Mouse (Mus musculus) testis, postnatal 14 days (tissue): ENCODE results near the gene Fbxl21.
A peak's percentile ranks its signal among the peaks of the same experiment; 100 is the strongest.

Source experiments
- DNase-seq: peaks from one replicate; pipeline ENCODE4 v3.0.0; 2021; ENCODE audit warnings: low spot score

The Fbxl21 gene

GRCm38 (mm10) chr13:56535570-56535969, 13.3 kb downstream of the Fbxl21 start:
- no peak for DNase-seq

GRCm38 (mm10) chr13:56537026-56537425, 14.8 kb downstream of the Fbxl21 start:
- DNase-seq, result no peak

- no peak for DNase-seq
Measured at GRCm38 (mm10) chr13:56539846-56540245, 17.6 kb downstream of the Fbxl21 start.

GRCm38 (mm10) chr13:56543805-56544204, 21.5 kb downstream of the Fbxl21 start:
- no peak for DNase-seq

- no peak for DNase-seq
Measured at GRCm38 (mm10) chr13:56544956-56545355, 22.7 kb downstream of the Fbxl21 start.

GRCm38 (mm10) chr13:56548401-56548800, 26.1 kb downstream of the Fbxl21 start, which contains the start of gene Lect2:
Gene Lect2 (minus strand): TSS chr13:56548502.
- DNase-seq, result no peak

GRCm38 (mm10) chr13:56549364-56549763, 27.1 kb downstream of the Fbxl21 start:
- DNase-seq, result no peak

GRCm38 (mm10) chr13:56550574-56550973, 28.3 kb downstream of the Fbxl21 start:
- peak; percentile 72 for DNase-seq

GRCm38 (mm10) chr13:56551661-56552060, 29.4 kb downstream of the Fbxl21 start:
- no peak for DNase-seq

GRCm38 (mm10) chr13:56553923-56554322, 31.7 kb downstream of the Fbxl21 start:
- no peak for DNase-seq

- DNase-seq, result no peak
Measured at GRCm38 (mm10) chr13:56554409-56554808, 32.1 kb downstream of the Fbxl21 start.

GRCm38 (mm10) chr13:56555957-56556356, 33.7 kb downstream of the Fbxl21 start:
- peak; percentile 25 for DNase-seq

- no peak for DNase-seq
Measured at GRCm38 (mm10) chr13:56556701-56557100, 34.4 kb downstream of the Fbxl21 start.

- no peak for DNase-seq
Measured at GRCm38 (mm10) chr13:56558811-56559210, 36.5 kb downstream of the Fbxl21 start.

GRCm38 (mm10) chr13:56559841-56560370, 37.6 kb downstream of the Fbxl21 start:
- no peak for DNase-seq

GRCm38 (mm10) chr13:56561129-56561528, 38.9 kb downstream of the Fbxl21 start:
- DNase-seq, result no peak

- no peak for DNase-seq
Measured at GRCm38 (mm10) chr13:56563075-56563474, 40.8 kb downstream of the Fbxl21 start.

GRCm38 (mm10) chr13:56566336-56566735, 44.1 kb downstream of the Fbxl21 start:
- DNase-seq, result no peak

- no peak for DNase-seq
Measured at GRCm38 (mm10) chr13:56571645-56572044, 49.4 kb downstream of the Fbxl21 start.

- DNase-seq, result no peak
Measured at GRCm38 (mm10) chr13:56575074-56575473, 52.8 kb downstream of the Fbxl21 start.

- DNase-seq, result peak; percentile 64
Measured at GRCm38 (mm10) chr13:56575701-56576321, 53.5 kb downstream of the Fbxl21 start.

- DNase-seq, result no peak
Measured at GRCm38 (mm10) chr13:56578097-56578496, 55.8 kb downstream of the Fbxl21 start.

- DNase-seq, result no peak
Measured at GRCm38 (mm10) chr13:56580450-56580849, 58.2 kb downstream of the Fbxl21 start.

- DNase-seq, result no peak
Measured at GRCm38 (mm10) chr13:56581512-56581911, 59.2 kb downstream of the Fbxl21 start.
